Mouse (Mus musculus) hindbrain, embryonic 11.5 days (tissue): Measurements from ENCODE around the gene Tmc3. TPM values are rescaled to one million over a fixed set of nuclear protein-coding genes. Genes with fewer than 3 reads are reported as not detected.

Experiments used
- ATAC-seq: fragments of 200-750 bp; cut with Nextera tagmentation; 2 replicates; pipeline ENCODE4 v1.8.0; 2017; ENCODE audit warnings: mild to moderate bottlenecking, moderate TSS enrichment, moderate library complexity; ENCODE audit not compliant: low FRiP score
- DNase-seq: peaks from one replicate; pipeline ENCODE4 v3.0.0-alpha.2; 2015; ENCODE audit warnings: low spot score
- H3K27ac ChIP-seq: fragments of 300-500 bp; sonication (generic); 2 replicates; pipeline ENCODE4 v1.5.1; 2014; ENCODE audit warnings: mild to moderate bottlenecking, low read depth, low read length
- H3K27me3 ChIP-seq: fragments of 300-500 bp; sonication (generic); 2 replicates; pipeline ENCODE4 v1.6.1; 2014; ENCODE audit warnings: mild to moderate bottlenecking, low read length, moderate library complexity, mixed read lengths; ENCODE audit not compliant: control insufficient read depth, insufficient read depth
- H3K36me3 ChIP-seq: fragments of 300-500 bp; sonication (generic); 2 replicates; pipeline ENCODE4 v1.6.1; 2014; ENCODE audit warnings: mild to moderate bottlenecking, low read length, moderate library complexity, mixed read lengths; ENCODE audit not compliant: control insufficient read depth, insufficient read depth
- H3K4me1 ChIP-seq: fragments of 300-500 bp; sonication (generic); replicated peaks from 2 replicates; pipeline ENCODE4 v1.6.1; 2014; ENCODE audit warnings: low read length, mixed read lengths; ENCODE audit not compliant: control insufficient read depth, insufficient read depth
- H3K4me2 ChIP-seq: fragments of 300-500 bp; sonication (generic); replicated peaks from 2 replicates; pipeline ENCODE4 v1.6.1; 2014; ENCODE audit warnings: mild to moderate bottlenecking, low read depth, low read length
- H3K4me3 ChIP-seq: fragments of 300-500 bp; sonication (generic); 2 replicates; pipeline ENCODE4 v1.5.1; 2014; ENCODE audit warnings: low read depth, low read length
- H3K9ac ChIP-seq: fragments of 300-500 bp; sonication (generic); 2 replicates; pipeline ENCODE4 v1.6.1; 2014; ENCODE audit warnings: low read depth, low read length
- H3K9me3 ChIP-seq: fragments of 300-500 bp; sonication (generic); 2 replicates; pipeline ENCODE4 v1.6.1; 2016; ENCODE audit warnings: low read length; ENCODE audit not compliant: control insufficient read depth
- WGBS: fragments of 180-500 bp; shearing (Covaris S2); extraction: QIAGEN DNeasy Blood & Tissue Kit; methylation state at CpG from one replicate; pipeline ENCODE4 v1.1.7; 2014; 5-methylcytosine and 5-hydroxymethylcytosine counted together
- polyA plus RNA-seq: library from polyadenylated mRNA; unstranded; fragments of >200 nt; fragmentation: Nextera tagmentation; extraction: Ambion mirVana; gene quantifications from 2 replicates; pipeline ENCODE4 v1.2.1, GENCODE M21; 2014

The Tmc3 gene
- polyA plus RNA-seq, 1 experiment from 2014 or later: 1.5 TPM

DNA sequence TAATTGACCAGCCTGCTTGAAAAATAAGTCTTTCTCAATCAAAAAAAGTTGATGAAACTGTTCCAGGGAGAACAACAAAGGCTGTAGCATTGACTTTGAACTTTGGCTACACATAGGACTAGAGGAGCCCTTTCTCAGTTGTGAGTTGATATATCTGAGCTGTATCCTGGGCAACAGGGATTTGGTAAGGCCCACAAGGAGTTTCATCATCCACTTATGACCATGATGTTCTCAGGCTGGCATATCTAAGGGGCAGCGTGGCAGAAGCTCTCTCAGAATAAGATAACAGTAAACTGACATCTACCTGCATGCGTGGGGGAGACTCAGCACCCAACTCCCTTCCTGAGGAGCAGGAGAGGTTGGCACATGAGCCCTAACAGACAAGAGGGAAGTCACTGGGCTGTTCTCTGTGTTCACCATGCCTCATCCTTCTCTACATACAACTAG, 68.9 kb downstream of the Tmc3 start:
- no peak overlapping the region for H3K4me2 ChIP-seq
- 87% methylated on average over 2 of the region's 2 CpGs for WGBS
- H3K27ac ChIP-seq: no peak overlapping the region
- no peaks in the 10 kb centered on the region for H3K4me1 ChIP-seq
- no peak overlapping the region for H3K4me3 ChIP-seq
- ATAC-seq: no peak
- no peak overlapping the region for H3K9ac ChIP-seq
- no peaks in the 10 kb centered on the region for H3K36me3 ChIP-seq
- H3K27me3 ChIP-seq: no peaks in the 10 kb centered on the region
- no peak for DNase-seq
- H3K9me3 ChIP-seq: no peaks in the 10 kb centered on the region

DNA sequence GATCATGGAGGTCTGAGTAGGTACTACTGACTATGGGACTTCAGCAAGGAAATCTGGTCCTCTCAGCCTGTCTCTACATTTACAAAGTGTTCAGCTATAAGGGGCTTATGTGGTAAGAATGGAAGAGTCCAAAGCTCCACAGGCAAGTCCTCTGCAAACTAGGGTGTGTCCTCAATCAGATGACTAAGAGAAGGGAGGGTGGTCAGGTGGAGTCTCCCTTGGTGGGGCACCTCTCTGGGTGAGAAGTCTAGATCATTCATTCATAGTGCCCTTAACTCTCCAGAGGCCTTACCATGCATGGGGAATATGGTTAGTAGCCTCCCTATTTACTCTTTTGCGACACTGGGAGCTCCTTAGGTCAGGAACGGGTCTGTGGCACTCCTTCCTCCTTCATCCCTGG, 69.5 kb downstream of the Tmc3 start:
- 88% methylated on average over 2 of the region's 2 CpGs for WGBS
- no peak for DNase-seq
- Histone ChIP-seq H3K27me3 (no peaks in the 10 kb centered on the region), H3K4me1 (no peaks in the 10 kb centered on the region), H3K27ac (no peak overlapping the region), H3K4me2 (no peak overlapping the region), H3K4me3 (no peak overlapping the region), H3K9ac (no peak overlapping the region), H3K36me3 (no peaks in the 10 kb centered on the region), H3K9me3 (no peaks in the 10 kb centered on the region)
- no peak for ATAC-seq

DNA sequence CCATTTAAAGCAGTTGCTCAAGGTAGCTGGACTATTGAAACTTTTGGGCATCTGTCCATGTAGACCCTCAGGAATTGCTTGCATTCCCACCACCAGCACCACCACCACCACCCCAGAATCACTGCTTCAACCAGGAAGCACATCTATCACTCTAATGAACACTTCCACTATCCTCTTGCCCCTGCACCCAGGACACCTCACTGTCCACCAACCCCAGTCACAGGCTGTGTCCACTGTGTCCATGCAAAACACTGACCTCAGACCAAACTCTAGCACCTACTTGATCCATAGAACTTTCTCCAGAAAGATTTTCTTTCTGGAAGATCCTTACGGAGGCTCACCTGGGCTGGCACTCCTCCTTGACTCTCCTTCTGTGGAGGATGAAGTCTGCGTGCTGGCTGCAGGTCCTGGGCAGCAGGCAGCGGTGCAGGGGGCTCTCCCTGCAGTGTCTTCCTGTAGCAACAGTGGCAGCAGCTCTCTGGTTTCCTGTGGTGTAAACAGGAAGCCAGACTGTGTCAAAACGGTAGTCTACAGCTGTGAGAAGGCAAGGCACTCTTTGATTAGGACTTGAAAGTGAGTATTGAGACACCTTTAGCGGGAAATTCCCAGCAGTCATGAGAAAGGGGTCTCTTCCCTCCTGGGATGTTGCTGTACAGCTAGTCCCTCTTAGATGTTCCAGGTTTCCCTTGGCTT, 70.4 kb downstream of the Tmc3 start:
- DNase-seq (no peak), ATAC-seq (no peak)
- no peak overlapping the region for H3K27ac ChIP-seq
- H3K9ac ChIP-seq: no peak overlapping the region
- WGBS: 67% methylated on average over 5 of the region's 5 CpGs
- no peak overlapping the region for H3K4me2 ChIP-seq
- H3K9me3 ChIP-seq: no peaks in the 10 kb centered on the region
- H3K27me3 ChIP-seq: no peaks in the 10 kb centered on the region
- H3K4me1 ChIP-seq: no peaks in the 10 kb centered on the region
- no peak overlapping the region for H3K4me3 ChIP-seq
- no peaks in the 10 kb centered on the region for H3K36me3 ChIP-seq

DNA sequence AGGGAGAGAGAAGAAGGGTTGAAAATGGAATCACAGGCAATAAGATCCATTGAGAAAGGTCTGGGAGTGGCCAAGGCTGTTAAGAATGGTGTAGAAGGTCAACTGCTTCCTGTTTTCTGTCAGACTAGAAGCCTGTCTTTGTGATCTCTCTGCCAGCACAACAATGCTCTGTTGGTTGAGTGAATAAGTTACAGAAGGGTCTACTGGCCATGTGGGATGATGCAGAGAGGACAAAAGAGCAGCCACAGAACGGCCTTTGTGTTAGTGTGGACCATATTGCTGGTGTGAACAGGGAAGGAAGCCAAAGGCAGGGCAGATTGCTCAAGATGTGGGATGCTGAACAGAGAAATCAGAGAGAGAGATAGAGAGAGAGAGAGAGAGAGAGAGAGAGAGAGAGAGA, 74.0 kb downstream of the Tmc3 start:
- H3K9me3 ChIP-seq: no peaks in the 10 kb centered on the region
- H3K4me1 ChIP-seq: no peaks in the 10 kb centered on the region
- no peak overlapping the region for H3K4me2 ChIP-seq
- H3K4me3 ChIP-seq: no peak overlapping the region
- no peaks in the 10 kb centered on the region for H3K36me3 ChIP-seq
- ATAC-seq (no peak), DNase-seq (no peak)
- no peak overlapping the region for H3K27ac ChIP-seq
- 60% methylated on average over 1 of the region's 1 CpGs for WGBS
- H3K27me3 ChIP-seq: no peaks in the 10 kb centered on the region
- no peak overlapping the region for H3K9ac ChIP-seq

DNA sequence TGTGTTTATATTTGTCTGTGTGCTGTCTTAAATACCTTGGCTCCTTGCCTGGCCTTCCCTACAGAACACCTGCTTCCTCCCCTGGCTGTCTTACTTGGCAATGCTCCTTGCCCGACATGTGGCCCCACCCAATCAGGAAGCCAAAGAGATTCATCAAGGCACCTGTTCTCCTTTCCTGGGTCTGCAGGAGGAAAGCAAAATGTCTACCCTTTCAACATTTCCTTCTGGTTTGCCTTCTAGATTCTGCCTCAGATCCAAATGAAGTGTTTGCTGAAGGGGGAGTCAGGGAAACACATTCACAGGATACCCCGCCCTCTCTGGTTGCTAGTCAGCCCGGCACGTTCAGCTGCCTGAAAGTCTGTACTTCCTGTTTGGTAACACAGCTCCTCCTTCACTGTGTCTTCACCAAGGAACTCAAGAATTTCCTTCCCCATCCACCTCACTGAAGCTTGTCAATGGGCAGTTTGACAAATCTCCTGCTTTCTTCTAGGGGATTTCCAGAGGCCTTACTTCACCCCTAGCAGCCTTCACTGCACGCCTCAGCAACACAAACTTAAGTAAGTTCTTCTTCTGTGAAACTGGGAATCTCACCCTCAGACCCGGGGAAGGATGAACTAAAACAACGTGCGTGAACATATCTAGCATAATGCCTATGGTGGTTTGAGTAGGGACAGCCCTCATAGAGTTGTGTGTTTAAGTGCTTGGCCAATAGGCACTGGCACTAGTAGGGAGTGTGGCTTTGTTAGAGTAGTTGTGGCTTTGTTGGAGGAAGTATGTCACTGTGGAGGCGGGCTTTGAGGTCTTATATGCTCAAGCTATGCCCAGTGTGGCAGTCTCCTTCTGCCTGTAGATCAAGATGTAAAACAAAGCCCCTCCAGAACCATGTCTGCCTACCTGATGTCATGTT, 74.7 kb downstream of the Tmc3 start:
- no peaks in the 10 kb centered on the region for H3K4me1 ChIP-seq
- H3K27me3 ChIP-seq: no peaks in the 10 kb centered on the region
- no peak overlapping the region for H3K27ac ChIP-seq
- no peak for ATAC-seq
- H3K36me3 ChIP-seq: no peaks in the 10 kb centered on the region
- WGBS: 91% methylated on average over 9 of the region's 9 CpGs
- H3K9me3 ChIP-seq: no peaks in the 10 kb centered on the region
- no peak overlapping the region for H3K4me2 ChIP-seq
- no peak for DNase-seq
- no peak overlapping the region for H3K9ac ChIP-seq
- H3K4me3 ChIP-seq: no peak overlapping the region

DNA sequence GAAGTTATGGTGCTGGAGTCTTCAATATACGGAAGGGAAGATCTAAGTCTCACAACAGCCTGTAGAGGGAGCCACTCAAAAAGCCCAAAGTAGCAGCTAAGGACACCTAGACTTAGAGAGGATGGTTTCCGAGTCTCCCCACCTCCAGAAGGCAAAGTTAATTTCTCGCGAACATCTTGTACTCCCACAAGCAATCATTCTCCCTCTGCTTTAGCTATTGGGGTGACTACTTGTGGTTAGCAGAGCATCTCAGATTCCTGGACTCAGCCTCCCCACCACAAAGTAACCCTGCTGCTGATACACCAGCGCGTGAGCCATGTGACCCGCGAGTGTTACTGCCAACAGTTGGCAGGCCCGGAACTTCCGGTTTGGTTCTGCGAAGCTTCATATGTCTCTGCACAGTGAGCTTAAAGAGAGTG, 75.6 kb downstream of the Tmc3 start:
- no peaks in the 10 kb centered on the region for H3K36me3 ChIP-seq
- DNase-seq: no peak
- H3K4me1 ChIP-seq: no peaks in the 10 kb centered on the region
- H3K27ac ChIP-seq: no peak overlapping the region
- no peak overlapping the region for H3K9ac ChIP-seq
- no peak overlapping the region for H3K4me3 ChIP-seq
- no peak for ATAC-seq
- no peaks in the 10 kb centered on the region for H3K27me3 ChIP-seq
- WGBS: 91% methylated on average over 11 of the region's 11 CpGs
- H3K9me3 ChIP-seq: no peaks in the 10 kb centered on the region
- H3K4me2 ChIP-seq: no peak overlapping the region

DNA sequence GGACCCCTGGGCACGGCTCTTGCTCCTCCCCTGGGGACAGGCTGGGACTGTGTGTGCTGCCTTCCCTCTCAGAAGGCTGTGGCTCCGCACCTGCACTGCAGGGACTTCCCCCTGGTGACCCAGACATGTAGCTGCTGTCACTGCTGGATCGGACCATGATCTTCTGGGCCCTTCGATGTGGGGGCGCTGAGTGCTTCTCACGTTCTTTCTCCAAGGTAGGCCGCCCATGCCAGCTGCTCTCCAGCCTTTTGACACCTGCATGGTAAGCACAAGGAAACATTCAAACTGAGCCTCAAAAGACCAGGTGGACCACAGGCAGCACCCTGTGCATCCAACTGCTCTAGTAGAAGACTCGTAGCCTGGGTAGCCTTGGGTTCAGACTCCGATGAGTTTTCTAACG, 76.3 kb downstream of the Tmc3 start:
- H3K4me1 ChIP-seq: no peaks in the 10 kb centered on the region
- H3K27ac ChIP-seq: no peak overlapping the region
- WGBS: 89% methylated on average over 10 of the region's 10 CpGs

DNA sequence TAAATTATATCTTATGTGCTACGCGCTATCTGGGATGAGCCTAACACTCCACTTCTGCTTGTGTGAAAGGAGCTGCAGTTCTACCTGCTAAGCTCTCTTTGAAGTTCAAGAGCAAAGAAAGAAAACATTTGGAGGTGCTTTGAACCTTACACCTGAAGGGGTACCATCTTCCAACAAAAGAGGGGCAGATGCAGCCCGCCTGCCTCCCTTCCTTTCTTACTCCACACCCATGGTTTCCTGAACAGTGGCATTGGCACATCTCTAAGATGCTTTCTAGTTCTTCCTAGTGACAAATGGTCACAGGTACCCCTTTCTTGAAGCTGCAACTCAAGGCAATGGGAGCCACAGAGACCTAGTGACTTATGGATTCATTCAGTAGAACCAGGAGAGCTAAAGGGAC, 77.0 kb downstream of the Tmc3 start:
- ATAC-seq (no peak), DNase-seq (no peak)
- Histone ChIP-seq H3K9me3 (no peaks in the 10 kb centered on the region), H3K4me1 (no peaks in the 10 kb centered on the region), H3K27ac (no peak overlapping the region), H3K36me3 (no peaks in the 10 kb centered on the region), H3K27me3 (no peaks in the 10 kb centered on the region), H3K9ac (no peak overlapping the region), H3K4me2 (no peak overlapping the region), H3K4me3 (no peak overlapping the region)
- WGBS: 96% methylated on average over 3 of the region's 3 CpGs

More for the DNA sequence above, 76.3 kb downstream of the Tmc3 start:
- no peak overlapping the region for H3K4me2 ChIP-seq
- no peak overlapping the region for H3K4me3 ChIP-seq
- H3K9me3 ChIP-seq: no peaks in the 10 kb centered on the region
- DNase-seq: no peak
- H3K27me3 ChIP-seq: no peaks in the 10 kb centered on the region
- no peak for ATAC-seq
- no peaks in the 10 kb centered on the region for H3K36me3 ChIP-seq
- H3K9ac ChIP-seq: no peak overlapping the region
